Mouse (Mus musculus): Measurements from ENCODE around the gene Commd2. TPM values are rescaled to one million over a fixed set of nuclear protein-coding genes. Genes with fewer than 3 reads are reported as not detected.

Commd2 gene
- total and polyA plus RNA-seq, 3 experiments: 35.3 to 65.3 (median 53.2) TPM

DNA sequence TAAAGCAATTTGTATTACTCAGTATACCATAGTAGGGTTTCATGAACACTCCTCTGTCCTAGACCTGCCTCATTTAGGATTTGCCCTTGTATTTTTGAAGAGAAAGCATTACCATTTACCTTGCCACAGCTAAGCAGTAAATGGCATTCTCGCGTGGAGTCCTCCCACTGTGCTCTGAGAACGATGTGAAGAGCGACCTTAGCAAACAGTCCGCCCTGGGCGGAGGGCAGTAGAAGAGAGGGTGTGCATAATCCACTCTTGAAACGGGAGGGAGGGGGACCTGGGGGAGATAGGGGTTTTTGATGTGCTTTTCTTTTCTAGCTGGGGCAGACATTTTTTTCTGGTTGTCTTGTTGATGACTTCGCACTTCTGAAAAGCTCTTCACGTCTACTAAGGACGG lies 13.2 kb upstream of the Commd2 start:
- H3K9me3 ChIP-seq (replicated peaks; ENCODE audit: low read length): no peaks in the 10 kb centered on the region
- TF ChIP-seq CHD1 (IDR thresholded peaks at IDR 0.05; ENCODE audit: low read depth, low read length) (no peak), TCF12 (IDR thresholded peaks at IDR 0.05; ENCODE audit: low read depth, low read length) (no peak), MXI1 (IDR thresholded peaks at IDR 0.05; ENCODE audit: low read depth, low read length) (no peak)
- in situ Hi-C loops (cut with MboI; ENCODE audit: low pct_ligation_motif_present, low pct_unique_long_range_greater_than_20kb, low sequenced_read_pairs) (loop anchor here (10.0 to 25.0 kb wide), 3 partner anchors 70 to 448 kb away; partner anchors contain the start of gene Rnf13), dilution Hi-C loops (cut with MboI; ENCODE audit: extremely low pct_ligation_motif_present, extremely low pct_unique_long_range_greater_than_20kb, low sequenced_read_pairs) (no loop called here)
- no peak for DNase-seq (ENCODE audit: extremely low read depth)
- H3K79me2 ChIP-seq (replicated peaks; ENCODE audit: control insufficient read depth, extremely low read depth, insufficient read depth, poor library complexity, severe bottlenecking): no peaks in the 10 kb centered on the region
- H3K4me2 ChIP-seq (ENCODE audit: insufficient read depth, low read depth, poor library complexity, severe bottlenecking): peak overlapping the region; percentile 47; the same call in 1 of the 2 replicates
- H3K4me3 ChIP-seq (replicated peaks in 1 of 3; ENCODE audit: low read depth in 2 of 3, low read length in 2 of 3, poor library complexity in 1 of 3): no peak overlapping the region
- H3K36me3 ChIP-seq (replicated peaks in 1 of 2; ENCODE audit: control insufficient read depth in 1 of 2, insufficient read depth in 1 of 2, low read length in 1 of 2): no peaks in the 10 kb centered on the region
- H3K27ac ChIP-seq (ENCODE audit: insufficient read depth, low read depth): no peak overlapping the region
- peaks cover 0 to 9% of the 10 kb centered on the region in 2 experiments; a peak in 2 of 4 replicates for H3K4me1 ChIP-seq (ENCODE audit: control insufficient read depth in 1 of 2, insufficient read depth in 2 of 2)
- no peaks in the 10 kb centered on the region for H3K27me3 ChIP-seq (replicated peaks)
- peak overlapping the region; percentile 25; the same call in 1 of the 2 replicates for H3K9ac ChIP-seq (ENCODE audit: insufficient read depth, low read depth)

DNA sequence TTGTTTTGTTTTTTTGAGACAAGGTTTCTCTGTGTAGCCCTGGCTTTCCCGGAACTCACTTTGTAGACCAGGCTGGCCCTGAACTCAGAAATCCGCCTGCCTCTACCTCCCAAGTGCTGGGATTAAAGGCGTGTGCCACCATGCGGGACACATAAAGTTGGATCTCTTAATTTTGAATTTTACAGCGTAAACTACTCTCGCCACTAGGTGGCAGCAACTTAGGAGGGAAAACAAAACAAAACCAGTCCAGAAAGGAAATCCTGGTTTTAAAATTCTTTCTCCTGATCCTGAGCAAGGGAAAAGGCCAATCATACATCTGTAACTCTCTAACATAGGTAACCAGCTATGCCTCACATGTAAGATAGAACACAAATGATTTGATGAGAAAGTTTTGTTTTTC lies 12.2 kb upstream of the Commd2 start:
- peak; percentile 66 for DNase-seq (ENCODE audit: extremely low read depth)
- in situ Hi-C loops (cut with MboI; ENCODE audit: low pct_ligation_motif_present, low pct_unique_long_range_greater_than_20kb, low sequenced_read_pairs): loop anchor here (10.0 to 25.0 kb wide), 3 partner anchors 71 to 449 kb away; partner anchors contain the start of gene Rnf13

DNA sequence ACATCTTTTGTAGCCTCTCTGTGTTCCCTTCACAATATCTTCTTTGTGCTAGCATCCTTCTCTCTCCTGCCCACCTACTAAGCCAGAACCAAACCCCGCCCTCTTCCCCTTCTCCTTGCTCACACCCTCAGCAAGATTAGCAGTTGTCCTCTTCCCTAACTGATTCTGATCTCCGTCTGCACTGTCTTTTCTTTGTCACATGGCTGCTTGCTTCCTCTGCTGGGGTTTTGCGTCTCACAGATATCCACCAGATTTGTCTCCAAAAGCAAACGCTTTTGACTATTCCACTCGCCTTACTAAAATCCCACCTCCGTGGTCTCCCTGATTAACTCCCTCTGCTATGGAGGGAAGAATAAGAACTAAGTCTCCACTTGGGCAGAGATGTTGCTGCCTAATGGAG lies 7.1 kb upstream of the Commd2 start:
- Histone ChIP-seq H3K27me3 (replicated peaks) (no peaks in the 10 kb centered on the region), H3K36me3 (replicated peaks in 1 of 2; ENCODE audit: control insufficient read depth in 1 of 2, insufficient read depth in 1 of 2, low read length in 1 of 2) (no peaks in the 10 kb centered on the region), H3K4me3 (replicated peaks in 1 of 3; ENCODE audit: low read depth in 2 of 3, low read length in 2 of 3, poor library complexity in 1 of 3) (no peak overlapping the region), H3K79me2 (replicated peaks; ENCODE audit: control insufficient read depth, extremely low read depth, insufficient read depth, poor library complexity, severe bottlenecking) (no peaks in the 10 kb centered on the region), H3K4me2 (ENCODE audit: insufficient read depth, low read depth, poor library complexity, severe bottlenecking) (no peak overlapping the region), H3K4me1 (ENCODE audit: control insufficient read depth in 1 of 2, insufficient read depth in 2 of 2) (no peaks in the 10 kb centered on the region), H3K9me3 (replicated peaks; ENCODE audit: low read length) (no peaks in the 10 kb centered on the region), H3K27ac (ENCODE audit: insufficient read depth, low read depth) (no peak overlapping the region), H3K9ac (ENCODE audit: insufficient read depth, low read depth) (no peak overlapping the region)
- no peak for DNase-seq (ENCODE audit: extremely low read depth)
- in situ Hi-C loops (cut with MboI; ENCODE audit: low pct_ligation_motif_present, low pct_unique_long_range_greater_than_20kb, low sequenced_read_pairs) (loop anchor here (25.0 kb wide), 1 partner anchor 454 kb away; no protein-coding TSS in a partner anchor), dilution Hi-C loops (cut with MboI; ENCODE audit: extremely low pct_ligation_motif_present, extremely low pct_unique_long_range_greater_than_20kb, low sequenced_read_pairs) (no loop called here)
- TF ChIP-seq POLR2A (IDR thresholded peaks at IDR 0.05; ENCODE audit: low read depth, low read length) (no peak), CHD2 (IDR thresholded peaks at IDR 0.05; ENCODE audit: low read length) (no peak), BHLHE40 (IDR thresholded peaks at IDR 0.05; ENCODE audit: low read depth, low read length) (no peak), HCFC1 (IDR thresholded peaks at IDR 0.05; ENCODE audit: low read depth, low read length) (no peak), ZMIZ1 (IDR thresholded peaks at IDR 0.05; ENCODE audit: low read depth, low read length) (no peak), USF1 (IDR thresholded peaks at IDR 0.05; ENCODE audit: low read depth, low read length) (no peak), MAX (IDR thresholded peaks at IDR 0.05; ENCODE audit: low read length) (no peak), MYC (IDR thresholded peaks at IDR 0.05; ENCODE audit: low read depth, low read length) (no peak)

More for the DNA sequence above, 12.2 kb upstream of the Commd2 start:
- Histone ChIP-seq H3K36me3 (replicated peaks in 1 of 2; ENCODE audit: control insufficient read depth in 1 of 2, insufficient read depth in 1 of 2, low read length in 1 of 2) (no peaks in the 10 kb centered on the region), H3K27me3 (replicated peaks) (no peaks in the 10 kb centered on the region), H3K9me3 (replicated peaks; ENCODE audit: low read length) (no peaks in the 10 kb centered on the region), H3K9ac (ENCODE audit: insufficient read depth, low read depth) (peak overlapping the region; percentile 25), H3K4me2 (ENCODE audit: insufficient read depth, low read depth, poor library complexity, severe bottlenecking) (peak overlapping the region; percentile 47), H3K4me1 (ENCODE audit: control insufficient read depth in 1 of 2, insufficient read depth in 2 of 2) (peaks cover 0 to 9% of the 10 kb centered on the region in 2 experiments; a peak in 2 of 4 replicates), H3K4me3 (replicated peaks in 1 of 3; ENCODE audit: low read depth in 2 of 3, low read length in 2 of 3, poor library complexity in 1 of 3) (no peak overlapping the region), H3K79me2 (replicated peaks; ENCODE audit: control insufficient read depth, extremely low read depth, insufficient read depth, poor library complexity, severe bottlenecking) (no peaks in the 10 kb centered on the region), H3K27ac (ENCODE audit: insufficient read depth, low read depth) (no peak overlapping the region)
- dilution Hi-C loops (cut with MboI; ENCODE audit: extremely low pct_ligation_motif_present, extremely low pct_unique_long_range_greater_than_20kb, low sequenced_read_pairs): no loop called here
- TF ChIP-seq SMC3 (IDR thresholded peaks at IDR 0.05; ENCODE audit: low read depth, low read length) (peak; percentile 65), TBP (conservative IDR thresholded peaks at IDR 0.05; ENCODE audit: low read depth, low read length) (0 out of 2 replicates have a peak, but pooled peaks have one; percentile 44), RCOR1 (conservative IDR thresholded peaks at IDR 0.05; ENCODE audit: low read depth, low read length) (no peak), CTCF (conservative IDR thresholded peaks at IDR 0.05 in 1 of 2, IDR thresholded peaks at IDR 0.05 in 1 of 2; ENCODE audit: low read depth in 2 of 2, low read length in 2 of 2) (peak; percentile 49 to 70; a peak in 3 of 4 replicates), RAD21 (IDR thresholded peaks at IDR 0.05; ENCODE audit: low read depth, low read length) (peak; percentile 62), POLR2A (IDR thresholded peaks at IDR 0.05; ENCODE audit: low read depth, low read length) (no peak), MAX (IDR thresholded peaks at IDR 0.05; ENCODE audit: low read length) (no peak)
